Mouse (Mus musculus) testis, adult 2 months (tissue): Measurements from ENCODE around the gene Serpinb6b.
"Not testable (repeated sequence)": the region's sequence is repeated elsewhere in the genome, so short reads cannot be mapped to it uniquely, and the experiment has no call there.

Experiments
- CTCF ChIP-seq: fragments of 200-500 bp; IDR thresholded peaks from 2 replicates; pipeline ENCODE4 v1.5.1; 2012; ENCODE audit warnings: low read depth, mild to moderate bottlenecking, inconsistent platforms, low read length, moderate library complexity; ENCODE audit not compliant: control insufficient read depth, insufficient read depth, insufficient replicate concordance
- POLR2A ChIP-seq: fragments of 200-500 bp; IDR thresholded peaks from 2 replicates; pipeline ENCODE4 v1.6.1; 2012; ENCODE audit warnings: low read depth, mild to moderate bottlenecking, inconsistent platforms, low read length, moderate library complexity; ENCODE audit not compliant: control insufficient read depth

DNA sequence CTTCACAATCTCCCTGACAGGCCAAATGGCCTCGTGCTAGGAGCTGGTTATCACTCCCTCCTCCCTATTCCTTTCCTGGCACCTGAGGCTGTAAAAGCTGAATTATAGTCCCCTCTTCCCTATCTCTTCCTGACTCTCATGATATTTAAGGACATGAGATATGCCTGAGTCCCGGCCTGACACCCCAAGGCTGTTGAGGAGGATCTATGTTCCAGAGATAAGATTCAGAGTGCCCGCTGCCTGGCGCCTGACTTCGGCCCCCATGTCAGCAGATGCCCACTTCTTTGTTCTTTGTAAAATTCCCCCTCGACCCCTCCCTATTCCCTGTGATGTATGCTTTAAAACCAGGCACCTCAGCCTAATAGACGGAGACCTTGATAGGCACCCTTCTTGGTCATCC lies 6.5 kb upstream of the Serpinb6b start:
- not testable (repeated sequence) for TF ChIP-seq POLR2A, CTCF
